Mouse (Mus musculus) embryo, embryonic 11 days (tissue): Measurements from ENCODE around the gene Chst1.
A peak's percentile ranks its signal among the peaks of the same experiment; 100 is the strongest.

Source experiments
- DNase-seq: peaks from one replicate; pipeline ENCODE4 v3.0.0-alpha.2; 2015

Gene Chst1

GRCm38 (mm10) chr2:92599487-92600347 lies at the start of gene Chst1:
Chst1 (plus strand) TSS chr2:92599707.
- DNase-seq = peak; percentile 72

- no peak for DNase-seq
Observed at GRCm38 (mm10) chr2:92550051-92550450, 49.5 kb upstream of the Chst1 start.

- DNase-seq = no peak
Observed at GRCm38 (mm10) chr2:92554536-92554935, 45.0 kb upstream of the Chst1 start.

GRCm38 (mm10) chr2:92562930-92563329 lies 36.6 kb upstream of the Chst1 start:
- no peak for DNase-seq

- no peak for DNase-seq
Observed at GRCm38 (mm10) chr2:92570623-92571022, 28.9 kb upstream of the Chst1 start.

GRCm38 (mm10) chr2:92577824-92578223 lies 21.7 kb upstream of the Chst1 start:
- DNase-seq = no peak

- DNase-seq = no peak
Observed at GRCm38 (mm10) chr2:92581302-92581701, 18.2 kb upstream of the Chst1 start.

GRCm38 (mm10) chr2:92582596-92582995 lies 16.9 kb upstream of the Chst1 start:
- DNase-seq = peak; percentile 49

GRCm38 (mm10) chr2:92587806-92588205 lies 11.7 kb upstream of the Chst1 start:
- no peak for DNase-seq

- DNase-seq = no peak
Observed at GRCm38 (mm10) chr2:92594929-92595730, 4.4 kb upstream of the Chst1 start.

GRCm38 (mm10) chr2:92597291-92597690 lies 2.2 kb upstream of the Chst1 start:
- peak; percentile 60 for DNase-seq

GRCm38 (mm10) chr2:92598941-92599486 lies 493 bp upstream of the Chst1 start:
- DNase-seq = peak; percentile 55

- DNase-seq = no peak
Observed at GRCm38 (mm10) chr2:92600348-92600670, 802 bp downstream of the Chst1 start.

- no peak for DNase-seq
Observed at GRCm38 (mm10) chr2:92601246-92601645, 1.7 kb downstream of the Chst1 start.

- DNase-seq = peak; percentile 61
Observed at GRCm38 (mm10) chr2:92602073-92602472, 2.6 kb downstream of the Chst1 start.

- DNase-seq = no peak
Observed at GRCm38 (mm10) chr2:92603591-92603990, 4.1 kb downstream of the Chst1 start.

GRCm38 (mm10) chr2:92604565-92604964 lies 5.1 kb downstream of the Chst1 start:
- no peak for DNase-seq

- DNase-seq = no peak
Observed at GRCm38 (mm10) chr2:92605995-92606394, 6.5 kb downstream of the Chst1 start.

- no peak for DNase-seq
Observed at GRCm38 (mm10) chr2:92607153-92607552, 7.6 kb downstream of the Chst1 start.

- DNase-seq = no peak
Observed at GRCm38 (mm10) chr2:92607592-92607991, 8.1 kb downstream of the Chst1 start.

GRCm38 (mm10) chr2:92608013-92608619 lies 8.6 kb downstream of the Chst1 start:
- no peak for DNase-seq

- peak; percentile 79 for DNase-seq
Observed at GRCm38 (mm10) chr2:92608810-92609581, 9.5 kb downstream of the Chst1 start.
